Mouse (Mus musculus) testis, adult 2 months (tissue): ENCODE measurements at regions not wholly inside any gene's neighbourhood (a gene's known extent, or its start where the extent isn't known, plus 50 kb on each side); places are given as distances from the start of the nearest gene placed in this dataset.

Experiments used
- H3K27ac ChIP-seq: fragments of 200-500 bp; 2 replicates; pipeline ENCODE4 v1.5.1; 2012; ENCODE audit warnings: low read depth, low read length; ENCODE audit not compliant: control insufficient read depth, insufficient read depth
- H3K27me3 ChIP-seq: fragments of 200-500 bp; 2 replicates; pipeline ENCODE4 v1.6.1; 2012; ENCODE audit warnings: mild to moderate bottlenecking, low read length, moderate library complexity; ENCODE audit not compliant: control insufficient read depth, insufficient read depth
- H3K36me3 ChIP-seq: fragments of 200-500 bp; 2 replicates; pipeline ENCODE4 v1.6.1; 2012; ENCODE audit warnings: mild to moderate bottlenecking, low read length; ENCODE audit not compliant: control insufficient read depth, insufficient read depth
- H3K4me1 ChIP-seq: fragments of 200-500 bp; 2 replicates; pipeline ENCODE4 v1.6.1; 2012; ENCODE audit warnings: low read length; ENCODE audit not compliant: control insufficient read depth, insufficient read depth
- H3K4me3 ChIP-seq: fragments of 200-500 bp; 2 replicates; pipeline ENCODE4 v1.5.1; 2012; ENCODE audit warnings: low read depth, mild to moderate bottlenecking, low read length, moderate library complexity, mixed read lengths; ENCODE audit not compliant: control insufficient read depth
- CTCF ChIP-seq: fragments of 200-500 bp; IDR thresholded peaks from 2 replicates; pipeline ENCODE4 v1.5.1; 2012; ENCODE audit warnings: low read depth, mild to moderate bottlenecking, inconsistent platforms, low read length, moderate library complexity; ENCODE audit not compliant: control insufficient read depth, insufficient read depth, insufficient replicate concordance
- POLR2A ChIP-seq: fragments of 200-500 bp; IDR thresholded peaks from 2 replicates; pipeline ENCODE4 v1.6.1; 2012; ENCODE audit warnings: low read depth, mild to moderate bottlenecking, inconsistent platforms, low read length, moderate library complexity; ENCODE audit not compliant: control insufficient read depth

GRCm38 (mm10) chr12:10638591-10638990, 248.0 kb downstream of the Rdh14 start:
- H3K36me3 ChIP-seq, result no peaks in the 10 kb centered on the region
- no peak overlapping the region for H3K4me3 ChIP-seq
- TF ChIP-seq CTCF (no peak), POLR2A (no peak)
- H3K4me1 ChIP-seq, result no peaks in the 10 kb centered on the region
- no peaks in the 10 kb centered on the region for H3K27me3 ChIP-seq
- no peak overlapping the region for H3K27ac ChIP-seq

GRCm38 (mm10) chr12:10654466-10655184, 264.1 kb downstream of the Rdh14 start:
- Histone ChIP-seq H3K27ac (no peak overlapping the region), H3K36me3 (no peaks in the 10 kb centered on the region), H3K27me3 (no peaks in the 10 kb centered on the region), H3K4me3 (no peak overlapping the region), H3K4me1 (no peaks in the 10 kb centered on the region)
- TF ChIP-seq CTCF (no peak), POLR2A (no peak)

GRCm38 (mm10) chr12:10655185-10655544, 264.6 kb downstream of the Rdh14 start:
- no peaks in the 10 kb centered on the region for H3K4me1 ChIP-seq
- no peak overlapping the region for H3K27ac ChIP-seq
- H3K27me3 ChIP-seq, result no peaks in the 10 kb centered on the region
- H3K4me3 ChIP-seq, result no peak overlapping the region
- no peaks in the 10 kb centered on the region for H3K36me3 ChIP-seq
- TF ChIP-seq CTCF (no peak), POLR2A (no peak)

- no peak for TF ChIP-seq CTCF
- no peak for TF ChIP-seq POLR2A
- Histone ChIP-seq H3K27me3 (no peaks in the 10 kb centered on the region), H3K36me3 (no peaks in the 10 kb centered on the region)
Measured at GRCm38 (mm10) chr12:10658826-10659225, 268.3 kb downstream of the Rdh14 start.

GRCm38 (mm10) chr12:10686747-10687146, 296.2 kb downstream of the Rdh14 start:
- no peaks in the 10 kb centered on the region for H3K4me1 ChIP-seq
- no peaks in the 10 kb centered on the region for H3K27me3 ChIP-seq
- H3K4me3 ChIP-seq, result no peak overlapping the region
- H3K27ac ChIP-seq, result no peak overlapping the region
- no peaks in the 10 kb centered on the region for H3K36me3 ChIP-seq
- TF ChIP-seq POLR2A (no peak), CTCF (no peak)

More at GRCm38 (mm10) chr12:10658826-10659225, 268.3 kb downstream of the Rdh14 start:
- Histone ChIP-seq H3K4me1 (no peaks in the 10 kb centered on the region), H3K27ac (no peak overlapping the region), H3K4me3 (no peak overlapping the region)
